ENCODE assay signal across 24 mouse cellular contexts in the genomic region with DNA sequence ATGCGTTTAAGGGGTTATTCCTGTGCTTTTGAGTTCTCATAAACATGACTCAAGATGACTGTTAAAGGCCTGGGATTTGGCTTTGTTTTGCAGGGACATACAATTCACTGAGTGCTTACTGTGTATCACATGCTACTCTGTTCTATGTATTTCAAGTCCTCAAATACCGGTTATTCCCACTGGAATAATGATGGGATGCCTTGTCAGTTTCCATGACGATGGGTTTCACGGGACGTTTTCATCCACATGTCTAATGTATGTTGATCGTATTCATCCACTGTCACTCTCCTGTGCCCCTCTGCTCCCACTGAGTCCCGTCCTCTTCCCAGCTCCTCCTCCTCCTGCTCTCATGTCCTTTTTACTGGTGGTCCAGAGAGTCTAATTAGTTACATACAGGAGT. TPM values are rescaled to one million over a fixed set of nuclear protein-coding genes. Genes with fewer than 3 reads are reported as not detected.
DNase-seq lines count a peak whose midpoint lies in the region; ATAC-seq and TF ChIP-seq lines count a peak whose summit lies in the region.
"Had no signal": no experiment of that assay in that cellular context is flagged by ENCODE, and none has a peak within 500 bp of the region (broad histone marks: within the 10 kb centered on the region; RNA-seq: fewer than 3 reads in every experiment).

No protein-coding gene starts in this region.

- H3K9ac ChIP-seq in hindbrain, embryonic 11.5 days (ENCODE audit: low read depth, low read length) = no peak overlapping the region
- H3K9ac ChIP-seq in hindbrain, embryonic 13.5 days = no peak overlapping the region
- H3K9ac ChIP-seq in midbrain, embryonic 12.5 days (replicated peaks) = no peak overlapping the region
- H3K9ac ChIP-seq in midbrain, embryonic 11.5 days (ENCODE audit: low read length) = no peak overlapping the region
- no peak overlapping the region for H3K9ac ChIP-seq in midbrain, embryonic 15.5 days
- no peak overlapping the region for H3K9ac ChIP-seq in midbrain, postnatal 0 days (replicated peaks; ENCODE audit: low read length, poor library complexity, severe bottlenecking)
- H3K9ac ChIP-seq: embryonic facial prominence, embryonic 13.5 days; forebrain, embryonic 12.5 days; forebrain, embryonic 15.5 days had no signal

- peak; percentile 29; the same call in 1 of the 2 replicates for ATAC-seq in hindbrain, embryonic 11.5 days (ENCODE audit: low FRiP score)
- ATAC-seq in hindbrain, embryonic 13.5 days (ENCODE audit: low FRiP score) = no peak
- peak; percentile 45; the same call in 1 of the 2 replicates for ATAC-seq in midbrain, embryonic 12.5 days (ENCODE audit: low FRiP score, low read depth)
- no peak for ATAC-seq in midbrain, embryonic 11.5 days (ENCODE audit: low FRiP score)
- ATAC-seq in midbrain, embryonic 15.5 days (replicated peaks) = no peak
- no peak for ATAC-seq in midbrain, postnatal 0 days (ENCODE audit: low FRiP score)
- ATAC-seq: CD4-positive, CD25-positive, alpha-beta regulatory T cell, adult 4 months; forebrain, embryonic 15.5 days had no signal

- H3K4me3 ChIP-seq in hindbrain, embryonic 11.5 days (ENCODE audit: low read depth, low read length) = no peak overlapping the region
- H3K4me3 ChIP-seq in hindbrain, embryonic 13.5 days = no peak overlapping the region
- H3K4me3 ChIP-seq in midbrain, embryonic 12.5 days = no peak overlapping the region
- no peak overlapping the region for H3K4me3 ChIP-seq in midbrain, embryonic 11.5 days (ENCODE audit: low read depth, low read length)
- H3K4me3 ChIP-seq in midbrain, embryonic 15.5 days = no peak overlapping the region
- no peak overlapping the region for H3K4me3 ChIP-seq in midbrain, postnatal 0 days (ENCODE audit: low read depth, low read length)
- H3K4me3 ChIP-seq: embryonic facial prominence, embryonic 10.5 days; embryonic facial prominence, embryonic 13.5 days; erythroblast, embryonic 14.5 days; forebrain, embryonic 12.5 days; forebrain, embryonic 15.5 days had no signal

- no peaks in the 10 kb centered on the region for H3K27me3 ChIP-seq in hindbrain, embryonic 11.5 days (ENCODE audit: control insufficient read depth, insufficient read depth, low read length)
- H3K27me3 ChIP-seq in hindbrain, embryonic 13.5 days = no peaks in the 10 kb centered on the region
- H3K27me3 ChIP-seq in midbrain, embryonic 12.5 days = no peaks in the 10 kb centered on the region
- no peaks in the 10 kb centered on the region for H3K27me3 ChIP-seq in midbrain, embryonic 11.5 days (ENCODE audit: control insufficient read depth, insufficient read depth, low read length)
- H3K27me3 ChIP-seq in midbrain, embryonic 15.5 days (replicated peaks) = no peaks in the 10 kb centered on the region
- H3K27me3 ChIP-seq in midbrain, postnatal 0 days (ENCODE audit: insufficient read depth, low read length) = no peaks in the 10 kb centered on the region
- H3K27me3 ChIP-seq: embryonic facial prominence, embryonic 13.5 days; forebrain, embryonic 12.5 days; forebrain, embryonic 15.5 days had no signal

- peaks cover 5% of the 10 kb centered on the region; the same call in 1 of the 2 replicates for H3K4me1 ChIP-seq in hindbrain, embryonic 11.5 days (replicated peaks; ENCODE audit: control insufficient read depth, insufficient read depth, low read length)
- H3K4me1 ChIP-seq in hindbrain, embryonic 13.5 days (replicated peaks) = peaks cover 30% of the 10 kb centered on the region
- peaks cover 33% of the 10 kb centered on the region for H3K4me1 ChIP-seq in midbrain, embryonic 12.5 days
- peaks cover 17% of the 10 kb centered on the region for H3K4me1 ChIP-seq in midbrain, embryonic 11.5 days (ENCODE audit: control insufficient read depth, insufficient read depth, low read length)
- H3K4me1 ChIP-seq in midbrain, embryonic 15.5 days = peaks cover 27% of the 10 kb centered on the region
- peaks cover 5% of the 10 kb centered on the region; the same call in 1 of the 2 replicates for H3K4me1 ChIP-seq in midbrain, postnatal 0 days (ENCODE audit: insufficient read depth, low read length)

- TF ChIP-seq CTCF in midbrain, postnatal 0 days (IDR thresholded peaks at IDR 0.05) = no peak

- peak; percentile 51 for DNase-seq in hindbrain, embryonic 11.5 days (ENCODE audit: low spot score)
- no peak for DNase-seq in midbrain, embryonic 11.5 days (ENCODE audit: low spot score, missing footprints)
- no peak for DNase-seq in midbrain, postnatal 0 days (ENCODE audit: low spot score)
- DNase-seq in mesoderm, embryonic 11.5 days (ENCODE audit: low read depth, low spot score) = peak; percentile 35
- no peak for DNase-seq in ovary, postnatal 14 days (ENCODE audit: low spot score)
- DNase-seq: adrenal gland, adult 2 months; adrenal gland, postnatal 14 days; cerebellum, adult 11-12 months; cerebellum, adult 8-10 months; cerebellum, postnatal 10 days; cerebellum, postnatal 36 days; embryo, embryonic 11 days; gastrocnemius, postnatal 25 days; heart, adult 18-20 months had no signal

- no peaks in the 10 kb centered on the region for H3K9me3 ChIP-seq in hindbrain, embryonic 11.5 days (ENCODE audit: control insufficient read depth, low read length)
- H3K9me3 ChIP-seq in hindbrain, embryonic 13.5 days = no peaks in the 10 kb centered on the region
- no peaks in the 10 kb centered on the region for H3K9me3 ChIP-seq in midbrain, embryonic 12.5 days
- no peaks in the 10 kb centered on the region for H3K9me3 ChIP-seq in midbrain, embryonic 11.5 days (ENCODE audit: control insufficient read depth, low read length)
- H3K9me3 ChIP-seq in midbrain, embryonic 15.5 days = no peaks in the 10 kb centered on the region
- no peaks in the 10 kb centered on the region for H3K9me3 ChIP-seq in midbrain, postnatal 0 days (ENCODE audit: low read length)
- H3K9me3 ChIP-seq: embryonic facial prominence, embryonic 10.5 days; embryonic facial prominence, embryonic 13.5 days; forebrain, embryonic 12.5 days; forebrain, embryonic 15.5 days had no signal

- 40% methylated on average over 7 of the region's 7 CpGs for WGBS in hindbrain, embryonic 11.5 days
- WGBS in hindbrain, embryonic 13.5 days = 26% methylated on average over 7 of the region's 7 CpGs
- 27% methylated on average over 7 of the region's 7 CpGs for WGBS in midbrain, embryonic 12.5 days
- WGBS in midbrain, embryonic 11.5 days = 36% methylated on average over 7 of the region's 7 CpGs
- WGBS in midbrain, embryonic 15.5 days = 20% methylated on average over 7 of the region's 7 CpGs
- WGBS in midbrain, postnatal 0 days = 17% methylated on average over 7 of the region's 7 CpGs

- no peaks in the 10 kb centered on the region for H3K36me3 ChIP-seq in hindbrain, embryonic 11.5 days (ENCODE audit: control insufficient read depth, insufficient read depth, low read length)
- no peaks in the 10 kb centered on the region for H3K36me3 ChIP-seq in hindbrain, embryonic 13.5 days
- H3K36me3 ChIP-seq in midbrain, embryonic 12.5 days = no peaks in the 10 kb centered on the region
- no peaks in the 10 kb centered on the region for H3K36me3 ChIP-seq in midbrain, embryonic 11.5 days (ENCODE audit: control insufficient read depth, insufficient read depth, low read length)
- no peaks in the 10 kb centered on the region for H3K36me3 ChIP-seq in midbrain, embryonic 15.5 days (replicated peaks)
- no peaks in the 10 kb centered on the region for H3K36me3 ChIP-seq in midbrain, postnatal 0 days (ENCODE audit: insufficient read depth, low read length)
- H3K36me3 ChIP-seq: embryonic facial prominence, embryonic 10.5 days; embryonic facial prominence, embryonic 13.5 days; forebrain, embryonic 12.5 days; forebrain, embryonic 15.5 days had no signal

- no peak overlapping the region for H3K4me2 ChIP-seq in hindbrain, embryonic 11.5 days (replicated peaks; ENCODE audit: low read depth, low read length)
- H3K4me2 ChIP-seq in hindbrain, embryonic 13.5 days = no peak overlapping the region
- 0 out of 2 replicates have a peak overlapping the region, but pooled peaks have one; percentile 2 for H3K4me2 ChIP-seq in midbrain, embryonic 12.5 days (replicated peaks)
- no peak overlapping the region for H3K4me2 ChIP-seq in midbrain, embryonic 11.5 days
- H3K4me2 ChIP-seq in midbrain, embryonic 15.5 days = no peak overlapping the region
- H3K4me2 ChIP-seq in midbrain, postnatal 0 days (ENCODE audit: low read depth, low read length, poor library complexity, severe bottlenecking) = no peak overlapping the region
- H3K4me2 ChIP-seq: embryonic facial prominence, embryonic 13.5 days; forebrain, embryonic 12.5 days; forebrain, embryonic 15.5 days; heart, embryonic 11.5 days had no signal

- no peak overlapping the region; the same call in 1 of the 2 replicates for H3K27ac ChIP-seq in hindbrain, embryonic 11.5 days (ENCODE audit: low read depth, low read length)
- H3K27ac ChIP-seq in hindbrain, embryonic 13.5 days = no peak overlapping the region; the same call in 1 of the 2 replicates
- H3K27ac ChIP-seq in midbrain, embryonic 12.5 days (replicated peaks) = peak overlapping the region; percentile 42; the same call in 1 of the 2 replicates
- H3K27ac ChIP-seq in midbrain, embryonic 11.5 days (ENCODE audit: low read depth, low read length) = no peak overlapping the region
- 0 out of 2 replicates have a peak overlapping the region, but pooled peaks have one; percentile 29 for H3K27ac ChIP-seq in midbrain, embryonic 15.5 days
- no peak overlapping the region for H3K27ac ChIP-seq in midbrain, postnatal 0 days (ENCODE audit: low read depth, low read length)
- H3K27ac ChIP-seq: embryonic facial prominence, embryonic 10.5 days; embryonic facial prominence, embryonic 13.5 days; forebrain, embryonic 12.5 days; forebrain, embryonic 15.5 days had no signal

RNA-seq across cellular contexts. Expression of a gene that starts 2.5 kb away (rescaled TPM):
- polyA plus RNA-seq in hindbrain, embryonic 11.5 days (2014; fragmentation: Nextera tagmentation; extraction: Ambion mirVana) = 54.0 and 60.0 TPM in 2 replicates
- 63.0 and 67.1 TPM in 2 replicates for polyA plus RNA-seq in hindbrain, embryonic 13.5 days (2015; fragmentation: Nextera tagmentation; extraction: Ambion mirVana)
- polyA plus RNA-seq in midbrain, embryonic 12.5 days (2016; fragmentation: Nextera tagmentation; extraction: Ambion mirVana) = 64.0 and 65.8 TPM in 2 replicates
- polyA plus RNA-seq in midbrain, embryonic 11.5 days (2014; fragmentation: Nextera tagmentation; extraction: Ambion mirVana) = 65.1 and 66.0 TPM in 2 replicates
- 46.3 and 49.9 TPM in 2 replicates for polyA plus RNA-seq in midbrain, embryonic 15.5 days (2015; fragmentation: Nextera tagmentation; extraction: Ambion mirVana)
- 32.3 and 39.6 TPM in 2 replicates for total RNA-seq in midbrain, postnatal 0 days (2014; rRNA removed)
- polyA plus RNA-seq in midbrain, postnatal 0 days (2015; fragmentation: Nextera tagmentation; extraction: Ambion mirVana) = 86.9 and 90.7 TPM in 2 replicates

Comparison
In these comparisons a context has a peak if more than half of its experiments do, and no peak if none do; other contexts are left out.
1. ATAC-seq: peak in hindbrain, embryonic 11.5 days (single experiment) and midbrain, embryonic 12.5 days (single experiment); none in hindbrain, embryonic 13.5 days (single experiment), midbrain, embryonic 11.5 days (single experiment), midbrain, embryonic 15.5 days (single experiment) and midbrain, postnatal 0 days (single experiment).
2. H3K27ac ChIP-seq: peak in midbrain, embryonic 12.5 days (single experiment) and midbrain, embryonic 15.5 days (single experiment); none in hindbrain, embryonic 11.5 days (single experiment), hindbrain, embryonic 13.5 days (single experiment), midbrain, embryonic 11.5 days (single experiment) and midbrain, postnatal 0 days (single experiment).
3. DNase-seq: peak in hindbrain, embryonic 11.5 days (single experiment) and mesoderm, embryonic 11.5 days (single experiment); none in midbrain, embryonic 11.5 days (single experiment), midbrain, postnatal 0 days (single experiment) and ovary, postnatal 14 days (single experiment).